10 mouse cellular contexts compared by ENCODE assay signal in genomic region chr7:136010013-136010412, GRCm38 (mm10).
DNase-seq lines count a peak whose midpoint lies in the region; ATAC-seq and TF ChIP-seq lines count a peak whose summit lies in the region.
"Had no signal": no experiment of that assay in that cellular context is flagged by ENCODE, and none has a peak within 500 bp of the region (broad histone marks: within the 10 kb centered on the region; RNA-seq: fewer than 3 reads in every experiment).

No protein-coding gene starts in this region.

- H3K4me1 ChIP-seq in forebrain, postnatal 0 days (ENCODE audit: insufficient read depth) = 0 out of 2 replicates have a peak, but pooled peaks cover 8% of the 10 kb centered on the region
- peaks cover 9% of the 10 kb centered on the region; the same call in 1 of the 2 replicates for H3K4me1 ChIP-seq in limb, embryonic 11.5 days (ENCODE audit: control insufficient read depth, insufficient read depth, low read length)

- 48% methylated on average over 7 of the region's 7 CpGs for WGBS in forebrain, postnatal 0 days
- WGBS in limb, embryonic 11.5 days = 51% methylated on average over 7 of the region's 7 CpGs

- ATAC-seq in forebrain, postnatal 0 days = peak; percentile 76
- no peak for ATAC-seq in limb, embryonic 11.5 days (ENCODE audit: insufficient number of reproducible peaks, low FRiP score, low TSS enrichment, low read depth)

- DNase-seq in ovary, postnatal 14 days (ENCODE audit: low spot score) = peak; percentile 47
- no peak for DNase-seq in ovary, adult 18-20 months (ENCODE audit: low spot score)
- DNase-seq in c-Kit-positive CD71-positive TER-119-positive erythroid progenitor cells, embryonic 14.5 days (ENCODE audit: low spot score) = peak; percentile 20
- peak; percentile 66 for DNase-seq in forebrain, postnatal 0 days
- DNase-seq in kidney, adult 8-10 months = peak; percentile 19 to 61
- peak; percentile 69 for DNase-seq in limb, embryonic 11.5 days (ENCODE audit: low spot score)
- DNase-seq in right cerebral cortex, postnatal 36 days (ENCODE audit: low spot score in 2 of 2) = peak; percentile 59 to 62
- DNase-seq in spleen, postnatal 14 days (ENCODE audit: low spot score in 2 of 2) = no peak

- H3K36me3 ChIP-seq in forebrain, postnatal 0 days (ENCODE audit: insufficient read depth) = no peaks in the 10 kb centered on the region
- H3K36me3 ChIP-seq in limb, embryonic 11.5 days (ENCODE audit: control insufficient read depth, insufficient read depth, low read length) = no peaks in the 10 kb centered on the region
- H3K36me3 ChIP-seq: embryonic facial prominence, embryonic 12.5 days; midbrain, embryonic 12.5 days had no signal

- no peak overlapping the region for H3K9ac ChIP-seq in forebrain, postnatal 0 days
- no peak overlapping the region for H3K9ac ChIP-seq in limb, embryonic 11.5 days (ENCODE audit: low read length)
- H3K9ac ChIP-seq: embryonic facial prominence, embryonic 12.5 days; midbrain, embryonic 12.5 days had no signal

- H3K9me3 ChIP-seq in forebrain, postnatal 0 days (ENCODE audit: low read length) = no peaks in the 10 kb centered on the region
- no peaks in the 10 kb centered on the region for H3K9me3 ChIP-seq in limb, embryonic 11.5 days (ENCODE audit: control insufficient read depth, low read length)
- H3K9me3 ChIP-seq: embryonic facial prominence, embryonic 12.5 days; midbrain, embryonic 12.5 days had no signal

- no peak overlapping the region for H3K27ac ChIP-seq in forebrain, postnatal 0 days (ENCODE audit: low read depth, low read length)
- no peak overlapping the region for H3K27ac ChIP-seq in limb, embryonic 11.5 days (replicated peaks; ENCODE audit: low read depth, low read length)
- H3K27ac ChIP-seq: embryonic facial prominence, embryonic 12.5 days; midbrain, embryonic 12.5 days had no signal

- TF ChIP-seq CTCF in forebrain, postnatal 0 days (IDR thresholded peaks at IDR 0.05; ENCODE audit: low read depth) = peak; percentile 64

- no peak overlapping the region for H3K4me3 ChIP-seq in forebrain, postnatal 0 days (ENCODE audit: low read depth, low read length)
- no peak overlapping the region for H3K4me3 ChIP-seq in limb, embryonic 11.5 days (ENCODE audit: low read depth, low read length)
- H3K4me3 ChIP-seq: embryonic facial prominence, embryonic 12.5 days; midbrain, embryonic 12.5 days had no signal

- H3K4me2 ChIP-seq in forebrain, postnatal 0 days (ENCODE audit: low read depth) = no peak overlapping the region
- H3K4me2 ChIP-seq in limb, embryonic 11.5 days (ENCODE audit: low read depth, severe bottlenecking) = no peak overlapping the region
- H3K4me2 ChIP-seq: embryonic facial prominence, embryonic 12.5 days; midbrain, embryonic 12.5 days had no signal

- no peaks in the 10 kb centered on the region for H3K27me3 ChIP-seq in forebrain, postnatal 0 days (ENCODE audit: insufficient read depth, low read length)
- peaks cover 3% of the 10 kb centered on the region; the same call in 1 of the 2 replicates for H3K27me3 ChIP-seq in limb, embryonic 11.5 days (ENCODE audit: control insufficient read depth, insufficient read depth, low read length)

Comparison
In these comparisons a context has a peak if more than half of its experiments do, and no peak if none do; other contexts are left out.
1. DNase-seq: peak in ovary, postnatal 14 days (single experiment), c-Kit-positive CD71-positive TER-119-positive erythroid progenitor cells, embryonic 14.5 days (single experiment), forebrain, postnatal 0 days (single experiment), kidney, adult 8-10 months (2 of 2), limb, embryonic 11.5 days (single experiment) and right cerebral cortex, postnatal 36 days (2 of 2); none in ovary, adult 18-20 months (single experiment) and spleen, postnatal 14 days (0 of 2).